Mouse (Mus musculus) midbrain, embryonic 16.5 days (tissue): Measurements from ENCODE around the gene Sgk1. TPM values are rescaled to one million over a fixed set of nuclear protein-coding genes. Genes with fewer than 3 reads are reported as not detected.

Source experiments
- ATAC-seq: fragments of 200-750 bp; cut with Nextera tagmentation; 2 replicates; pipeline ENCODE4 v1.8.0; 2017; ENCODE audit warnings: moderate TSS enrichment
- H3K27ac ChIP-seq: fragments of 300-500 bp; sonication (generic); 2 replicates; pipeline ENCODE4 v1.5.1; 2014; ENCODE audit warnings: mild to moderate bottlenecking, low read length, mixed read lengths
- H3K27me3 ChIP-seq: fragments of 300-500 bp; sonication (generic); 2 replicates; pipeline ENCODE4 v1.6.1; 2014; ENCODE audit warnings: low read depth, low read length, mixed read lengths; ENCODE audit not compliant: control insufficient read depth, insufficient read depth
- H3K36me3 ChIP-seq: fragments of 300-500 bp; sonication (generic); 2 replicates; pipeline ENCODE4 v1.6.1; 2014; ENCODE audit warnings: mild to moderate bottlenecking, low read length, moderate library complexity, mixed read lengths; ENCODE audit not compliant: control insufficient read depth, insufficient read depth
- H3K4me1 ChIP-seq: fragments of 300-500 bp; sonication (generic); 2 replicates; pipeline ENCODE4 v1.6.1; 2014; ENCODE audit warnings: mild to moderate bottlenecking, low read length, mixed read lengths; ENCODE audit not compliant: control insufficient read depth, insufficient read depth
- H3K4me2 ChIP-seq: fragments of 300-500 bp; sonication (generic); 2 replicates; pipeline ENCODE4 v1.6.1; 2014; ENCODE audit warnings: mild to moderate bottlenecking, low read length, mixed read lengths
- H3K4me3 ChIP-seq: fragments of 300-500 bp; sonication (generic); 2 replicates; pipeline ENCODE4 v1.5.1; 2014; ENCODE audit warnings: low read depth, mild to moderate bottlenecking, low read length, moderate library complexity, mixed read lengths
- H3K9ac ChIP-seq: fragments of 300-500 bp; sonication (generic); 2 replicates; pipeline ENCODE4 v1.6.1; 2014; ENCODE audit warnings: low read depth, low read length, mixed read lengths
- H3K9me3 ChIP-seq: fragments of 300-500 bp; sonication (generic); replicated peaks from 2 replicates; pipeline ENCODE4 v1.6.1; 2014; ENCODE audit warnings: mild to moderate bottlenecking, low read length, mixed read lengths; ENCODE audit not compliant: control insufficient read depth, poor library complexity, severe bottlenecking
- WGBS: fragments of 180-500 bp; shearing (Covaris S2); extraction: QIAGEN DNeasy Blood & Tissue Kit; methylation state at CpG from one replicate; pipeline ENCODE4 v1.1.7; 2014; 5-methylcytosine and 5-hydroxymethylcytosine counted together
- polyA plus RNA-seq: library from polyadenylated mRNA; unstranded; fragments of >200 nt; fragmentation: Nextera tagmentation; extraction: Ambion mirVana; gene quantifications from 2 replicates; pipeline ENCODE4 v1.2.1, GENCODE M21; 2015

The Sgk1 gene
- polyA plus RNA-seq, 1 experiment from 2014 or later: 47.9 TPM

- Histone ChIP-seq H3K9ac (no peak overlapping the region), H3K27me3 (no peaks in the 10 kb centered on the region)
These were observed 36.2 kb downstream of the Sgk1 start for GRCm38 (mm10) chr10:21918016-21918749.

GRCm38 (mm10) chr10:21918750-21919145, 36.8 kb downstream of the Sgk1 start:
- Histone ChIP-seq H3K27ac (no peak overlapping the region), H3K36me3 (no peaks in the 10 kb centered on the region), H3K9ac (no peak overlapping the region), H3K9me3 (no peaks in the 10 kb centered on the region), H3K4me1 (peaks cover 24% of the 10 kb centered on the region), H3K4me3 (no peak overlapping the region), H3K27me3 (no peaks in the 10 kb centered on the region), H3K4me2 (no peak overlapping the region)
- 86% methylated on average over 7 of the region's 7 CpGs for WGBS
- ATAC-seq: no peak

More at GRCm38 (mm10) chr10:21918016-21918749, 36.2 kb downstream of the Sgk1 start:
- Histone ChIP-seq H3K4me3 (no peak overlapping the region), H3K36me3 (no peaks in the 10 kb centered on the region), H3K27ac (no peak overlapping the region), H3K9me3 (no peaks in the 10 kb centered on the region), H3K4me2 (no peak overlapping the region), H3K4me1 (peaks cover 18% of the 10 kb centered on the region)
- no peak for ATAC-seq
- WGBS: 80% methylated on average over 6 of the region's 6 CpGs

- H3K9ac ChIP-seq: no peak overlapping the region
- H3K4me3 ChIP-seq: no peak overlapping the region
- ATAC-seq: no peak
- no peaks in the 10 kb centered on the region for H3K36me3 ChIP-seq
- H3K4me1 ChIP-seq: peaks cover 27% of the 10 kb centered on the region
- no peaks in the 10 kb centered on the region for H3K9me3 ChIP-seq
- no peak overlapping the region for H3K27ac ChIP-seq
- H3K27me3 ChIP-seq: no peaks in the 10 kb centered on the region
- WGBS: 65% methylated on average over 2 of the region's 2 CpGs
- no peak overlapping the region for H3K4me2 ChIP-seq
These were observed 38.6 kb downstream of the Sgk1 start for GRCm38 (mm10) chr10:21920611-21921010.

- Histone ChIP-seq H3K27me3 (no peaks in the 10 kb centered on the region), H3K27ac (peak overlapping the region; percentile 81), H3K36me3 (no peaks in the 10 kb centered on the region), H3K4me2 (peak overlapping the region; percentile 47), H3K9me3 (no peaks in the 10 kb centered on the region), H3K9ac (no peak overlapping the region), H3K4me3 (no peak overlapping the region), H3K4me1 (peaks cover 27% of the 10 kb centered on the region)
- WGBS: 23% methylated on average over 8 of the region's 8 CpGs
- no peak for ATAC-seq
These were observed 40.8 kb downstream of the Sgk1 start for GRCm38 (mm10) chr10:21922716-21923350.

GRCm38 (mm10) chr10:21923495-21923952, 41.5 kb downstream of the Sgk1 start:
- Histone ChIP-seq H3K9me3 (no peaks in the 10 kb centered on the region), H3K4me2 (peak overlapping the region; percentile 47), H3K27ac (peak overlapping the region; percentile 81), H3K9ac (peak overlapping the region; percentile 4; the same call in 1 of the 2 replicates), H3K4me1 (peaks cover 27% of the 10 kb centered on the region), H3K4me3 (peak overlapping the region; percentile 11; the same call in 1 of the 2 replicates), H3K36me3 (no peaks in the 10 kb centered on the region), H3K27me3 (no peaks in the 10 kb centered on the region)
- peak; percentile 74 for ATAC-seq
- under 1% methylated on average over 9 of the region's 9 CpGs for WGBS

GRCm38 (mm10) chr10:21924051-21924720, 42.2 kb downstream of the Sgk1 start:
- peak overlapping the region; percentile 11; the same call in 1 of the 2 replicates for H3K4me3 ChIP-seq
- peak overlapping the region; percentile 81 for H3K27ac ChIP-seq
- H3K9me3 ChIP-seq: no peaks in the 10 kb centered on the region
- ATAC-seq: peak; percentile 49
- peaks cover 27% of the 10 kb centered on the region for H3K4me1 ChIP-seq
- 64% methylated on average over 16 of the region's 16 CpGs for WGBS
- H3K4me2 ChIP-seq: peak overlapping the region; percentile 47
- no peak overlapping the region for H3K9ac ChIP-seq
- no peaks in the 10 kb centered on the region for H3K36me3 ChIP-seq
- no peaks in the 10 kb centered on the region for H3K27me3 ChIP-seq

- H3K9ac ChIP-seq: no peak overlapping the region
- no peak overlapping the region for H3K27ac ChIP-seq
- H3K4me1 ChIP-seq: peaks cover 24% of the 10 kb centered on the region
- 92% methylated on average over 5 of the region's 5 CpGs for WGBS
- no peak overlapping the region for H3K4me3 ChIP-seq
- H3K27me3 ChIP-seq: no peaks in the 10 kb centered on the region
- H3K4me2 ChIP-seq: no peak overlapping the region
- no peaks in the 10 kb centered on the region for H3K36me3 ChIP-seq
- no peak for ATAC-seq
- no peaks in the 10 kb centered on the region for H3K9me3 ChIP-seq
These were observed 45.0 kb downstream of the Sgk1 start for GRCm38 (mm10) chr10:21926941-21927340.

- ATAC-seq: peak; percentile 36; the same call in 1 of the 2 replicates
- 70% methylated on average over 10 of the region's 10 CpGs for WGBS
These were observed 48.9 kb downstream of the Sgk1 start for GRCm38 (mm10) chr10:21930781-21931380.

More at GRCm38 (mm10) chr10:21930781-21931380, 48.9 kb downstream of the Sgk1 start:
- no peak overlapping the region for H3K4me3 ChIP-seq
- no peaks in the 10 kb centered on the region for H3K36me3 ChIP-seq
- H3K9me3 ChIP-seq: no peaks in the 10 kb centered on the region
- no peak overlapping the region for H3K27ac ChIP-seq
- H3K4me2 ChIP-seq: no peak overlapping the region
- H3K4me1 ChIP-seq: no peaks in the 10 kb centered on the region
- H3K9ac ChIP-seq: no peak overlapping the region
- no peaks in the 10 kb centered on the region for H3K27me3 ChIP-seq
